Mouse (Mus musculus): ENCODE results near the gene Gng3.
"Not testable (repeated sequence)": the region's sequence is repeated elsewhere in the genome, so short reads cannot be mapped to it uniquely, and the experiment has no call there.

The Gng3 gene
- long read RNA-seq, experiment 1, partial matches to known transcripts, result 0 of 6 reads
- long read RNA-seq, experiment 1, other reads (novel, unspliced or antisense), result 2 of 6 reads
- long read RNA-seq, experiment 2, transcript Gng3-201 (3 exons, 1,643 nt), result major isoform, 10 of 10 reads
- long read RNA-seq, experiment 2, partial matches to known transcripts, result 0 of 10 reads
- long read RNA-seq, experiment 2, other reads (novel, unspliced or antisense), result 0 of 10 reads

DNA sequence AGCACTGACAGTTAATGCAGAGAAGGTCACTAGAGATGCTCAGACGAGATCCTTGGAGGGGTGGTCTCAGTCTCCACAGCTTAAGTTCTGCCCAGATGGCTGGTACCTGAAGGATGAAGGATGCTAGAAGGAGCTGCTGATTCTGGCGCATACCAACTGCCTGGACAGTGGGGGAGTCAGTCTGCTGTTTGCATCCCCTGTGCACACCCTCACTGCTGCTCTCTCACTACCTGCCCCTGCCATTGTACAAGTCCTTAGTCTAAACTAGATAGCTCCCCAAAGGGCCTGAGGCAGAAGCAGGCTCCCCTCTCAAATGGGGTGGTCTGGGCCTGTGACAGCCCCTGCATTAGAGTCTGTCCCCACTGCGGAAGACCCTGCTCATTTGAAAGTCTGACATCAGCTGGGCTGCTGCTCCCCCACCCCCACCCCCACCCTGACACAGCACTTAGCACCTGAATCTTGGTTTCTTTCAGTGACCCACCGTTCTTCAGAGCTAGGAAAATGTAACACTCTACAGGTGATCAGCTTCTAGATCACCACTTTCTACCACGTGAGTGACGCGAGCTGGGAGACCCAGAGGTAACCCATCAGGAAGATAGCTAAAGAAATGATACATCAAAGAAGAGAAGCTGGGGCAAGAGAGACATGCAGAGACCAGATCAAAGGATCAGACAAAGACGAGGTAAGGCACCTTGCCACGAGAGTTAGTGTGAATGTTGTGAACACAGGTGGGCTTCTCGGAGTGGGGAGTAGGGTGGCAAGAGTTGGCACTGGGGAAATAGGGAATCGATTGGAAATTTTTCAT, at the start of gene Gng3:
TSS of gene Gng3 (minus strand) at position 92 of the 805 bp plus-strand sequence.
- intact Hi-C loops (cut with DNase I), result no loop called here

DNA sequence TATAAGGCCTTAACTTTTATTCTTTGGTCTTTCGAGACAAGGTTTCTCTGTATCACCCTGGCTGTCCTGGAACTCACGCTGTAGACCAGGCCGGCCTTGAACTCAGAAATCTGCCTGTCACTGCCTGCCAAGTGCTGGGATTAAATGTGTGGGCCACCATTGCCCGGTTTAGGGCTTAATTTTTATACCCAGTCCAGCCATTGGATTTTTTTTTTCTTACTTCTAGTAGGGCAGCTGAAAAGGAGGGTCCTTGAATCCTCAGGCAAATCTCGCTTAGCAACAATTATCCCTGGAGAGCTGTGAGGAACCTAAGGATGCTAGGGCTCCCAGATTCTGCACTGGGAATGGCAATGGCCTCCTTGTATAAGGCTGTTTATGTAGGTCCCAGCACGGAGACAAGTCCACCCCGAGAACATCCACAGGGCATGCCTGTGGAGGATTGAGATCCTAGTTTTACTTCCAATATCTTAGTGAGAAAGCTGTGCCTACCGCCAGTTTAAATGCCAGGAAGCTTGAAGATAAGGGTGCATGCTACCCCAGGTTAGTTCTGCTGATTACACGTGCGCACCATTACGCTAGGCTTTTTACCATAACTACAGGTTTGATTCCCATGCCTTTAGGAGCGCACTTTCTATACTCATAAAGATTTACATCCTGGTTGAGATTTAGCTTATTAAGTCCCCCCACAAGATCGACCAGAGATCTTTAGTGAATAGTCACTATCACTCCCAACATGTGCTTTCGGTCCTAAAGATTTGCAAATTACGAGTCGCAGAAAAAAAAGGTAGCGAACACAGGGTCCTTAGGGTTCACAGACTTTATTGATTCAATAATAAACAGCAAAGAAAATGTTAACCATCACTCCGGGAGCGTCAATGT, 48.8 kb upstream of the Gng3 start:
- intact Hi-C loops (cut with DNase I), result no loop called here

DNA sequence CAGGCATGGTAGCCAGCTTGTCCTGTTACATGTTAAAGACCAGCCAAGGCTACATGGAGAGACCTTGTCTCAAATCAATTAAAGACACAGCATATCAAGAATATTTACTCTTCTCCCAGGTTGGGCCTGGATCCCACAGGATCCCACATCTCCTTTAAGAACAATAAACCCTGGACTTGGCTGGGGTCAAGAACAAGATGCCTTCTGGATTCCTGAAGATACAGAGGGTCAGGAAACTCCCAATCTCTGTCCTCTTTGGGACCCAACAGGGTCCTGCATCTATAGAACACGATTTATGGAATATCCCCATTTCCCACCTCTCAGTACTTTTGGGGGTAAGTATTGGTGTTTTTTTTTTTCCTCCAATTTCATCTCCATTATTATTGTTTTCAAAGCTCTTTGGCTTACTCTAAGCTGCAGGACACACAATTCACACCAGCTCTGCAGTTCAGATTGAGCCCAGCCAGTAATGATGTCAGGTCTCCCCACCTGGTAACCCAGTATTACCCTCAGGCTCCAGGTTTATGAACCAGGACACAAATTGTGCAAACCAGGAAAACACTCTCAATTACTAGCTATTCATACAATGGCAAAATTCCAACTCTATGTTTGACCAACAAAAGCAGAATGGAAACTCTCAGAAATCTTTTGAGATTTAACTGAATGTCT, 48.1 kb upstream of the Gng3 start:
- intact Hi-C loops (cut with DNase I), result no loop called here

DNA sequence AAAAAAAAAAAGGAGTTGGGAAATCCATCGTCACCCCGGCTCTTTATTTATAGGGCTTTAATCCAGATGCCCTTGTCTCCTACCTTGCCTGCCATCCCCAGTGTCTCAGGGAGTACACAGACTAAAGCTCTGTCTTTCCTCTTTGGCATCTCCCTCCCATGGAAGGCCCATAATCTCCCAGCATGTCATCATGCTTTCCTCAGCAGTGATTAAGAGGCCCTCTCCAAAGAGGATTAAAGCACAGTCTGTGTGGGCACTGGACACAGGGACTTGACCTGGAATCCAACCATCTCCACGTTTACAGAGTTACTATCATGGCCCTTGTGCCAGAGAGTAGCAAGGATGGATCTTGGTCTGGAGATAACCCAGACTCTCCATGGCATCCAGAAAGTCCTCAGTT, 44.6 kb upstream of the Gng3 start, which contains the start of the genes Lbhd1 and Gm49403:
TSS of gene Lbhd1 (plus strand) at position 117 of the 400 bp plus-strand sequence.
TSS of gene Gm49403 (plus strand) at position 315 of the 400 bp plus-strand sequence.
- intact Hi-C loops (cut with DNase I), result no loop called here

GRCm38 (mm10) chr19:8881034-8881392, 42.0 kb upstream of the Gng3 start:
- intact Hi-C loops (cut with DNase I), result no loop called here

- intact Hi-C loops (cut with DNase I), result no loop called here
Observed at GRCm38 (mm10) chr19:8880311-8881033, 41.5 kb upstream of the Gng3 start, which contains the start of gene Uqcc3. Gene Uqcc3 (minus strand): TSS chr19:8880923.

DNA sequence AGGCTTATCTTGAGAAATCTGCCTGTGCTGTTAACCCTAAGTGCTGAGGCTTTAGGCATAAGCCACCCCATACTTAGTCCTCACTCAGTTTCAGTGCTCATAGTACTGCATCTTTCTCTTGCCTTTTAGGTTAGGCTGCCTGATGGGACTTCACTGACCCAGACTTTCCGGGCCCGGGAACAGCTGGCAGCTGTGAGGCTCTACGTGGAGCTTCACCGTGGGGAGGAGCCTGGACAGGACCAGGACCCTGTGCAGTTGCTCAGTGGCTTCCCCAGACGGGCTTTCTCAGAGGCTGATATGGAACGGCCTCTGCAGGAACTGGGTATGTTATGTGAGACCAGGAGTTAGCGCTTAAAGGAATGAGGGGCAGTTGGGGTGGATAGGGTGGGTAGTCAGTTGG, 36.0 kb upstream of the Gng3 start:
- intact Hi-C loops (cut with DNase I), result no loop called here

- intact Hi-C loops (cut with DNase I), result no loop called here
Observed at GRCm38 (mm10) chr19:8872266-8872840, 33.4 kb upstream of the Gng3 start.

- intact Hi-C loops (cut with DNase I), result no loop called here
Observed at GRCm38 (mm10) chr19:8871267-8872186, 32.5 kb upstream of the Gng3 start, which contains the start of gene Ubxn1. Gene Ubxn1 (plus strand): TSS chr19:8871496.

DNA sequence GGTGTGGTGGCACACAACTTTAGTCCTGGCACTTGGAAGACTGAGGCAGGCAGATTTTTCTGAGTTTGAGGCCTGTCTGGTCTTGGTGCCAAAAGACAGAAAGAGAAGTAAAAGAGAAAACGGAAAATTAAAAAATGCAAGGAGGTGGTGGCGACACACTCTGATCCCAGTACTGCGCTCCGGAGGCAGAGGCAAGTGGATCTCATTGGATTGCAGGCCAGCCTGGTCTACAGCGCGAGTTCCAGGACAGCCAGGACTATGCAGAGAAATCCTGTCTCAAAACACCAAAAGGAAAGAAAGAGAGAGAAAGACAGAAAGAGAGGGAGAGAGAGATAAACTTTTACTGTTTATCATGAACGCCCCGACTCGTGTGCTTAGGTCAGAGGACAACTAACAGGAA, 31.8 kb upstream of the Gng3 start:
- intact Hi-C loops (cut with DNase I), result no loop called here

- intact Hi-C loops (cut with DNase I), result not testable (repeated sequence)
Observed at GRCm38 (mm10) chr19:8870381-8870780, 31.4 kb upstream of the Gng3 start.

GRCm38 (mm10) chr19:8864265-8864664, 25.3 kb upstream of the Gng3 start:
- intact Hi-C loops (cut with DNase I), result loop anchor here (5.0 kb wide), 1 partner anchor 43 kb away; no protein-coding TSS in a partner anchor

DNA sequence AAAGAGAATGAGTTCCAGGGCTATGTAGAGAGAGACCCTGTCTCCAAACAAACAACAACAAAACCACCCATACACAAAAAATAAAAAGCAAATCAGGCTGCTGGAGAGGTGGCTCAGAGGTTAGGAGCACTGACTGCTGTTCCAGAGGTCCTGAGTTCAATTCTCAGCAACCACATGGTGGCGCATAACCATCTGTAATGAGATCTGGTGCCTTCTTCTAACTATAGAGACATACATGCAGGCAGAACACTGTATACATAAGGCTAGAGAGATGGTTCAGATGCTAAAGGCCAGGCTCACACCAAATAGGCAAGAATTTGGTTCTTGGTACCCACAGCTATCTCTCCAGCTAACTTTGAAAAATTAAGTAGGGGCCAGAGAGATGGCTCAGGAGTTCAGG, 20.0 kb upstream of the Gng3 start:
- intact Hi-C loops (cut with DNase I), result loop anchor here (5.0 kb wide), 2 partner anchors 223 to 248 kb away; no protein-coding TSS in a partner anchor

DNA sequence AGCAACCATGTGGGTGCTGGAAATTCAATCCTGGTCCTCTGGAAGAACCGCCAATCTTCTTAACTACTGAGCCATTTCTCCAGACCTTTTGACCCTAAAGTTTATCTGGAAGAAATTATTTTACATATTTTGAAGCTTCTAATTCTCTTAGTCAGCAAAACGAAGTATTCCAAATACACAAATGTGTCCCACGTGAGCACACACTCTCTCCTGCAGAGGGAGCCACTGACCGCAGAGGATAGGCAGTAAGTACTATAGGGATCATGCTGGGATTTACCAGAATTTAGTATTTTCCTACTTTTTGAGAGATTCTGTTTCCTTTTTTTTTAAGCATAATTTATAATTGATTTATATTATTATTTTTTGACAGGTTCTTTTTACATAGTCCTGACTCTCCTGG, 18.7 kb upstream of the Gng3 start:
- intact Hi-C loops (cut with DNase I), result loop anchor here (5.0 kb wide), 2 partner anchors 225 to 250 kb away; no protein-coding TSS in a partner anchor

GRCm38 (mm10) chr19:8853117-8853516, 14.1 kb upstream of the Gng3 start:
- intact Hi-C loops (cut with DNase I), result no loop called here

- intact Hi-C loops (cut with DNase I), result no loop called here
Observed at GRCm38 (mm10) chr19:8852236-8852928, 13.4 kb upstream of the Gng3 start.

- intact Hi-C loops (cut with DNase I), result no loop called here
Observed at GRCm38 (mm10) chr19:8851639-8852038, 12.6 kb upstream of the Gng3 start.

GRCm38 (mm10) chr19:8850402-8850901, 11.5 kb upstream of the Gng3 start, which contains the start of gene Lrrn4cl:
Gene Lrrn4cl (plus strand): TSS chr19:8850768.
- intact Hi-C loops (cut with DNase I), result no loop called here

All from adrenal gland (tissue).